Mouse (Mus musculus) hindbrain, embryonic 15.5 days (tissue): ENCODE results near the gene Prrc2c. TPM values are rescaled to one million over a fixed set of nuclear protein-coding genes. Genes with fewer than 3 reads are reported as not detected.

Experiments
- ATAC-seq: fragments of 200-750 bp; cut with Nextera tagmentation; 2 replicates; pipeline ENCODE4 v1.8.0; 2017; ENCODE audit warnings: low read depth, moderate number of reproducible peaks, moderate TSS enrichment; ENCODE audit not compliant: low FRiP score
- H3K27ac ChIP-seq: fragments of 300-500 bp; sonication (generic); replicated peaks from 2 replicates; pipeline ENCODE4 v1.5.1; 2015; ENCODE audit warnings: mild to moderate bottlenecking, inconsistent platforms
- H3K27me3 ChIP-seq: fragments of 300-500 bp; sonication (generic); 2 replicates; pipeline ENCODE4 v1.6.1; 2015; ENCODE audit warnings: control low read depth, inconsistent platforms
- H3K36me3 ChIP-seq: fragments of 300-500 bp; sonication (generic); 2 replicates; pipeline ENCODE4 v1.6.1; 2015; ENCODE audit warnings: control low read depth, inconsistent platforms
- H3K4me1 ChIP-seq: fragments of 300-500 bp; sonication (generic); replicated peaks from 2 replicates; pipeline ENCODE4 v1.6.1; 2015; ENCODE audit warnings: control low read depth, inconsistent platforms
- H3K4me2 ChIP-seq: fragments of 300-500 bp; sonication (generic); 2 replicates; pipeline ENCODE4 v1.6.1; 2015; ENCODE audit warnings: moderate library complexity, mild to moderate bottlenecking, inconsistent platforms
- H3K4me3 ChIP-seq: fragments of 300-500 bp; sonication (generic); 2 replicates; pipeline ENCODE4 v1.5.1; 2015; ENCODE audit warnings: mild to moderate bottlenecking, inconsistent platforms
- H3K9ac ChIP-seq: fragments of 300-500 bp; sonication (generic); 2 replicates; pipeline ENCODE4 v1.6.1; 2015; ENCODE audit warnings: inconsistent platforms
- H3K9me3 ChIP-seq: fragments of 300-500 bp; sonication (generic); 2 replicates; pipeline ENCODE4 v1.6.1; 2016; ENCODE audit warnings: control low read depth, inconsistent platforms
- WGBS: fragments of 180-500 bp; shearing (Covaris S2); methylation state at CpG from one replicate; pipeline ENCODE4 v1.1.7; 2015; 5-methylcytosine and 5-hydroxymethylcytosine counted together
- polyA plus RNA-seq: library from polyadenylated mRNA; unstranded; fragments of >200 nt; fragmentation: Nextera tagmentation; extraction: Ambion mirVana; gene quantifications from 2 replicates; pipeline ENCODE4 v1.2.1, GENCODE M21; 2015

Prrc2c gene
- polyA plus RNA-seq, 1 experiment from 2014 or later: 130 TPM

- H3K9ac ChIP-seq: peak overlapping the region; percentile 93
- peak overlapping the region; percentile 86 for H3K4me3 ChIP-seq
- no peaks in the 10 kb centered on the region for H3K9me3 ChIP-seq
- H3K27ac ChIP-seq: no peak overlapping the region
- whole genome bisulfite sequencing: 36% methylated on average over 2 of the region's 2 CpGs
- peaks cover 28% of the 10 kb centered on the region for H3K4me1 ChIP-seq
- no peaks in the 10 kb centered on the region for H3K36me3 ChIP-seq
- H3K27me3 ChIP-seq: no peaks in the 10 kb centered on the region
- no peak for ATAC-seq
- H3K4me2 ChIP-seq: peak overlapping the region; percentile 64
These were observed 1.9 kb downstream of the Prrc2c start for GRCm38 (mm10) chr1:162738472-162738871.

GRCm38 (mm10) chr1:162735084-162735483 lies 5.3 kb downstream of the Prrc2c start:
- Histone ChIP-seq H3K9me3 (no peaks in the 10 kb centered on the region), H3K27me3 (no peaks in the 10 kb centered on the region), H3K27ac (no peak overlapping the region), H3K4me3 (no peak overlapping the region), H3K9ac (no peak overlapping the region), H3K4me2 (no peak overlapping the region), H3K36me3 (no peaks in the 10 kb centered on the region), H3K4me1 (peaks cover 31% of the 10 kb centered on the region)
- WGBS: 90% methylated on average over 4 of the region's 4 CpGs
- ATAC-seq: no peak

GRCm38 (mm10) chr1:162734283-162734682 lies 6.1 kb downstream of the Prrc2c start:
- no peaks in the 10 kb centered on the region for H3K36me3 ChIP-seq
- no peak overlapping the region for H3K4me3 ChIP-seq
- H3K9me3 ChIP-seq: no peaks in the 10 kb centered on the region
- H3K4me1 ChIP-seq: peaks cover 34% of the 10 kb centered on the region
- no peak overlapping the region for H3K27ac ChIP-seq
- WGBS: 95% methylated on average over 1 of the region's 1 CpGs
- H3K4me2 ChIP-seq: no peak overlapping the region
- ATAC-seq: no peak
- H3K9ac ChIP-seq: no peak overlapping the region
- no peaks in the 10 kb centered on the region for H3K27me3 ChIP-seq

GRCm38 (mm10) chr1:162732041-162732440 lies 8.3 kb downstream of the Prrc2c start:
- Histone ChIP-seq H3K27me3 (no peaks in the 10 kb centered on the region), H3K4me3 (no peak overlapping the region), H3K36me3 (no peaks in the 10 kb centered on the region), H3K9me3 (no peaks in the 10 kb centered on the region), H3K9ac (no peak overlapping the region), H3K27ac (no peak overlapping the region), H3K4me2 (no peak overlapping the region), H3K4me1 (peaks cover 13% of the 10 kb centered on the region)
- ATAC-seq: no peak
- 47% methylated on average over 4 of the region's 4 CpGs for WGBS

GRCm38 (mm10) chr1:162729436-162729835 lies 10.9 kb downstream of the Prrc2c start:
- H3K27me3 ChIP-seq: no peaks in the 10 kb centered on the region
- no peak overlapping the region for H3K27ac ChIP-seq
- peaks cover 7% of the 10 kb centered on the region for H3K4me1 ChIP-seq
- H3K36me3 ChIP-seq: no peaks in the 10 kb centered on the region
- no peak overlapping the region for H3K9ac ChIP-seq
- no peak for ATAC-seq
- no peak overlapping the region for H3K4me3 ChIP-seq
- H3K9me3 ChIP-seq: no peaks in the 10 kb centered on the region
- H3K4me2 ChIP-seq: no peak overlapping the region
- 28% methylated on average over 2 of the region's 2 CpGs for WGBS

- no peaks in the 10 kb centered on the region for H3K27me3 ChIP-seq
- peaks cover 7% of the 10 kb centered on the region for H3K4me1 ChIP-seq
- H3K36me3 ChIP-seq: peaks cover 5% of the 10 kb centered on the region; the same call in 1 of the 2 replicates
- 93% methylated on average over 6 of the region's 6 CpGs for WGBS
- no peak overlapping the region for H3K4me3 ChIP-seq
- H3K9me3 ChIP-seq: no peaks in the 10 kb centered on the region
- no peak overlapping the region for H3K4me2 ChIP-seq
- no peak overlapping the region for H3K27ac ChIP-seq
- no peak for ATAC-seq
- no peak overlapping the region for H3K9ac ChIP-seq
These were observed 12.4 kb downstream of the Prrc2c start for GRCm38 (mm10) chr1:162727981-162728380.

- no peaks in the 10 kb centered on the region for H3K9me3 ChIP-seq
- H3K27ac ChIP-seq: no peak overlapping the region
- peaks cover 29% of the 10 kb centered on the region for H3K36me3 ChIP-seq
- H3K4me3 ChIP-seq: no peak overlapping the region
- H3K9ac ChIP-seq: no peak overlapping the region
- ATAC-seq: no peak
- H3K4me2 ChIP-seq: no peak overlapping the region
- H3K4me1 ChIP-seq: no peaks in the 10 kb centered on the region
- no peaks in the 10 kb centered on the region for H3K27me3 ChIP-seq
These were observed 16.7 kb downstream of the Prrc2c start for GRCm38 (mm10) chr1:162723610-162724009.

GRCm38 (mm10) chr1:162720645-162721044 lies 19.7 kb downstream of the Prrc2c start:
- no peak overlapping the region for H3K4me3 ChIP-seq
- no peaks in the 10 kb centered on the region for H3K4me1 ChIP-seq
- peaks cover 49% of the 10 kb centered on the region for H3K36me3 ChIP-seq
- H3K9ac ChIP-seq: no peak overlapping the region
- no peak overlapping the region for H3K4me2 ChIP-seq
- no peaks in the 10 kb centered on the region for H3K9me3 ChIP-seq
- 94% methylated on average over 2 of the region's 2 CpGs for WGBS
- no peaks in the 10 kb centered on the region for H3K27me3 ChIP-seq
- ATAC-seq: no peak
- H3K27ac ChIP-seq: no peak overlapping the region

GRCm38 (mm10) chr1:162700389-162701066 lies 39.8 kb downstream of the Prrc2c start:
- ATAC-seq: no peak
- 90% methylated on average over 8 of the region's 8 CpGs for WGBS

GRCm38 (mm10) chr1:162697866-162698265 lies 42.5 kb downstream of the Prrc2c start:
- Histone ChIP-seq H3K4me3 (no peak overlapping the region), H3K9ac (no peak overlapping the region), H3K36me3 (peaks cover 70% of the 10 kb centered on the region), H3K4me2 (no peak overlapping the region), H3K4me1 (no peaks in the 10 kb centered on the region), H3K9me3 (no peaks in the 10 kb centered on the region), H3K27me3 (no peaks in the 10 kb centered on the region), H3K27ac (no peak overlapping the region)
- 96% methylated on average over 6 of the region's 6 CpGs for WGBS
- ATAC-seq: no peak

More at GRCm38 (mm10) chr1:162700389-162701066, 39.8 kb downstream of the Prrc2c start:
- Histone ChIP-seq H3K36me3 (peaks cover 71% of the 10 kb centered on the region), H3K9me3 (no peaks in the 10 kb centered on the region), H3K4me3 (no peak overlapping the region), H3K27ac (no peak overlapping the region), H3K4me2 (no peak overlapping the region), H3K9ac (no peak overlapping the region), H3K27me3 (no peaks in the 10 kb centered on the region), H3K4me1 (no peaks in the 10 kb centered on the region)

GRCm38 (mm10) chr1:162693721-162694120 lies 46.6 kb downstream of the Prrc2c start:
- Histone ChIP-seq H3K27me3 (no peaks in the 10 kb centered on the region), H3K4me1 (no peaks in the 10 kb centered on the region), H3K36me3 (peaks cover 76% of the 10 kb centered on the region), H3K4me3 (no peak overlapping the region), H3K27ac (no peak overlapping the region), H3K9ac (no peak overlapping the region), H3K9me3 (no peaks in the 10 kb centered on the region), H3K4me2 (no peak overlapping the region)
- WGBS: 84% methylated on average over 2 of the region's 2 CpGs
- no peak for ATAC-seq

GRCm38 (mm10) chr1:162665486-162666174 lies 74.7 kb downstream of the Prrc2c start:
- peak overlapping the region; percentile 52 for H3K4me2 ChIP-seq
- 4% methylated on average over 11 of the region's 11 CpGs for WGBS
- ATAC-seq: peak; percentile 85
- no peaks in the 10 kb centered on the region for H3K27me3 ChIP-seq
- no peaks in the 10 kb centered on the region for H3K9me3 ChIP-seq
- H3K9ac ChIP-seq: 0 out of 2 replicates have a peak overlapping the region, but pooled peaks have one; percentile 8
- H3K4me3 ChIP-seq: peak overlapping the region; percentile 18
- no peak overlapping the region for H3K27ac ChIP-seq
- H3K4me1 ChIP-seq: peaks cover 9% of the 10 kb centered on the region; the same call in 1 of the 2 replicates
- peaks cover 10% of the 10 kb centered on the region for H3K36me3 ChIP-seq
